Mouse (Mus musculus): ENCODE measurements around the gene Myh11. TPM values are rescaled to one million over a fixed set of nuclear protein-coding genes. Genes with fewer than 3 reads are reported as not detected.
"Not testable (repeated sequence)": the region's sequence is repeated elsewhere in the genome, so short reads cannot be mapped to it uniquely, and the experiment has no call there.

Gene Myh11
- polyA plus RNA-seq, 1 experiment from 2014 or later: 30.6 TPM

GRCm38 (mm10) chr16:14158936-14159745, 132.0 kb downstream of the Myh11 start:
- no peaks in the 10 kb centered on the region for H3K27me3 ChIP-seq
- ATAC-seq (replicated peaks; ENCODE audit: low FRiP score): peak; percentile 92
- peaks cover 20% of the 10 kb centered on the region for H3K4me1 ChIP-seq
- peak overlapping the region; percentile 78 for H3K4me3 ChIP-seq (replicated peaks)
- WGBS: under 1% methylated on average over 58 of the region's 58 CpGs
- peak overlapping the region; percentile 75 for H3K4me2 ChIP-seq
- H3K9me3 ChIP-seq (replicated peaks): no peaks in the 10 kb centered on the region
- peak overlapping the region; percentile 99 for H3K27ac ChIP-seq
- 0 out of 2 replicates have a peak, but pooled peaks cover 5% of the 10 kb centered on the region for H3K36me3 ChIP-seq
- peak overlapping the region; percentile 76 for H3K9ac ChIP-seq

DNA sequence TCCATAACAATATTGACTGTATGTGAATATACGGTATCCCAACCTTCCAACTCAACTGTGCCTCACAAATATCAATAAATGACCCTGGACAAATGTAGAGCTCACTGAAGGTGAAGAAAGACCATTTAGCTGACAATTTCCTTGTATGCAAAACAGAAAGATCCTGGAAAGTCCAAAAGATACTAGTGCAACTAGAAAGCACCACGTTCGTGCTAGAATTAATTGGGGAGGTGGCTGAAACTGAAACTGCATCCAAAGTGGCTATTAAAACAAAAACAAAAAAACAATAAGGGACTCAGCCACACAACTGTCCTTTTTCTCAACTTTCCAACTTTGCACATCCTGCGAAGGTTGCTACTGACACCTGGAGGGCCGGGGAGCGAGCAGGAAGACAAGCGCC, 132.6 kb downstream of the Myh11 start:
- Histone ChIP-seq H3K9me3 (replicated peaks) (no peaks in the 10 kb centered on the region), H3K27ac (peak overlapping the region; percentile 92), H3K36me3 (peaks cover 10% of the 10 kb centered on the region), H3K4me3 (replicated peaks) (peak overlapping the region; percentile 78), H3K4me1 (peaks cover 16% of the 10 kb centered on the region), H3K4me2 (peak overlapping the region; percentile 61), H3K9ac (peak overlapping the region; percentile 76), H3K27me3 (no peaks in the 10 kb centered on the region)
- ATAC-seq (replicated peaks; ENCODE audit: low FRiP score): no peak
- WGBS: 8% methylated on average over 7 of the region's 7 CpGs

- H3K36me3 ChIP-seq: peaks cover 32% of the 10 kb centered on the region
- no peak for ATAC-seq (replicated peaks; ENCODE audit: low FRiP score)
- no peak overlapping the region for H3K4me3 ChIP-seq (replicated peaks)
- H3K4me2 ChIP-seq: no peak overlapping the region
- no peaks in the 10 kb centered on the region for H3K9me3 ChIP-seq (replicated peaks)
- H3K9ac ChIP-seq: no peak overlapping the region
- peaks cover 9% of the 10 kb centered on the region for H3K4me1 ChIP-seq
- H3K27ac ChIP-seq: no peak overlapping the region
- WGBS: 92% methylated on average over 6 of the region's 6 CpGs
- H3K27me3 ChIP-seq: no peaks in the 10 kb centered on the region
Observed at GRCm38 (mm10) chr16:14156312-14156711, 134.9 kb downstream of the Myh11 start.

- not testable (repeated sequence) for H3K27me3 ChIP-seq; H3K4me3 ChIP-seq (replicated peaks); H3K9me3 ChIP-seq (replicated peaks); H3K4me1 ChIP-seq; H3K4me2 ChIP-seq; H3K27ac ChIP-seq; H3K9ac ChIP-seq; ATAC-seq (replicated peaks; ENCODE audit: low FRiP score)
- WGBS: 87% methylated on average over 1 of the region's 2 CpGs
- H3K36me3 ChIP-seq: peaks cover 39% of the 10 kb centered on the region
Observed at GRCm38 (mm10) chr16:14155638-14156037, 135.5 kb downstream of the Myh11 start.

DNA sequence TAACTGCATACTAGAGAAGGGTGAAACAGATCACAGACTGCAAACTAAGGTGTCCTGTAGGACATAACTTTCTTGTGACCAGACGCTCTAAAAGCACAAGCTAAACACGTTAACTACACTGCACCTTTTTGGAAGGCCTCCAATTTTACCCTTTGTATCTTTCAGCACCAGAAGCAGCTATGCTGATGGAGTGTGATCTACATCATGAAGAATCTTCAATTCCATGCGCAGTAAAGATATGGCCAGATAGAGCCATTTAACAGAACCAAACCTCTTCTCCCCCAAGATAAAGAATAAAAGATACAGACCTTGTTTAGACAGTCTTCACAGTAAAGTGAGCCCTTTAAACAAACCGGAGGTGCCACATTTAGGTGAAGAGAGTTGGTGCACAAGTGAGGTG, 139.5 kb downstream of the Myh11 start:
- Histone ChIP-seq H3K4me2 (no peak overlapping the region), H3K36me3 (peaks cover 68% of the 10 kb centered on the region), H3K27me3 (no peaks in the 10 kb centered on the region), H3K27ac (no peak overlapping the region), H3K4me1 (no peaks in the 10 kb centered on the region), H3K4me3 (replicated peaks) (no peak overlapping the region), H3K9ac (no peak overlapping the region), H3K9me3 (replicated peaks) (no peaks in the 10 kb centered on the region)
- WGBS: 91% methylated on average over 4 of the region's 4 CpGs
- no peak for ATAC-seq (replicated peaks; ENCODE audit: low FRiP score)

- no peak for ATAC-seq (replicated peaks; ENCODE audit: low FRiP score)
- no peaks in the 10 kb centered on the region for H3K27me3 ChIP-seq
- H3K4me3 ChIP-seq (replicated peaks): no peak overlapping the region
- H3K27ac ChIP-seq: no peak overlapping the region
- no peak overlapping the region for H3K9ac ChIP-seq
- H3K4me2 ChIP-seq: no peak overlapping the region
- no peaks in the 10 kb centered on the region for H3K9me3 ChIP-seq (replicated peaks)
- H3K4me1 ChIP-seq: no peaks in the 10 kb centered on the region
- H3K36me3 ChIP-seq: peaks cover 89% of the 10 kb centered on the region
Observed at GRCm38 (mm10) chr16:14147712-14148111, 143.5 kb downstream of the Myh11 start.

MicroRNAs within 50 kb of the gene (microRNA counts, 519-probe panel; counts per million panel counts)
- 2,467 counts per million, percentile 41 among the panel's probes with 10 or more counts for microRNA mmu-miR-484

Small RNAs within 50 kb of the gene (microRNA-seq; reads per million reads assigned to microRNA genes)
- gene Mir484: 1,727 reads per million, percentile 83 among the genes with 10 or more reads in this experiment

Other genes starting within 250 kb of the Myh11 start
- 123 and 126 TPM in 2 replicates for gene Nde1, start 128.1 kb downstream of the Myh11 start, polyA plus RNA-seq (2015; fragmentation: Nextera tagmentation; extraction: Ambion mirVana)
- 16.8 and 18.7 TPM in 2 replicates for gene Marf1, start 128.0 kb downstream of the Myh11 start, polyA plus RNA-seq (2015; fragmentation: Nextera tagmentation; extraction: Ambion mirVana)
- 141 and 148 TPM in 2 replicates for gene Fopnl, start 26.0 kb upstream of the Myh11 start, polyA plus RNA-seq (2015; fragmentation: Nextera tagmentation; extraction: Ambion mirVana)
- gene Abcc1, start 70.2 kb upstream of the Myh11 start, polyA plus RNA-seq (2015; fragmentation: Nextera tagmentation; extraction: Ambion mirVana): 13.3 and 13.5 TPM in 2 replicates

Measured in kidney, embryonic 15.5 days (tissue).